Mouse (Mus musculus) liver, embryonic 11.5 days (tissue): ENCODE results near the gene Ier5l. TPM values are rescaled to one million over a fixed set of nuclear protein-coding genes. Genes with fewer than 3 reads are reported as not detected.
A peak's percentile ranks its signal among the peaks of the same experiment; 100 is the strongest.

Experiments used
- ATAC-seq: fragments of 200-750 bp; cut with Nextera tagmentation; replicated peaks from 2 replicates; pipeline ENCODE4 v1.8.0; 2017; ENCODE audit warnings: moderate number of reproducible peaks, mild to moderate bottlenecking, moderate TSS enrichment, moderate library complexity; ENCODE audit not compliant: low FRiP score
- DNase-seq: peaks from one replicate; pipeline ENCODE4 v3.0.0-alpha.2; 2017; ENCODE audit warnings: low spot score
- H3K27ac ChIP-seq: fragments of 300-500 bp; sonication (generic); 2 replicates; pipeline ENCODE4 v1.5.1; 2014; ENCODE audit warnings: mild to moderate bottlenecking, low read depth, low read length, control low read depth
- H3K27me3 ChIP-seq: fragments of 300-500 bp; sonication (generic); replicated peaks from 2 replicates; pipeline ENCODE4 v1.6.1; 2014; ENCODE audit warnings: low read length, mixed read lengths; ENCODE audit not compliant: control insufficient read depth, insufficient read depth
- H3K36me3 ChIP-seq: fragments of 300-500 bp; sonication (generic); 2 replicates; pipeline ENCODE4 v1.6.1; 2014; ENCODE audit warnings: mild to moderate bottlenecking, low read length, moderate library complexity, mixed read lengths; ENCODE audit not compliant: control insufficient read depth, insufficient read depth
- H3K4me1 ChIP-seq: fragments of 300-500 bp; sonication (generic); replicated peaks from 2 replicates; pipeline ENCODE4 v1.6.1; 2014; ENCODE audit warnings: low read length, mixed read lengths; ENCODE audit not compliant: control insufficient read depth, insufficient read depth
- H3K4me2 ChIP-seq: fragments of 300-500 bp; sonication (generic); 2 replicates; pipeline ENCODE4 v1.6.1; 2014; ENCODE audit warnings: mild to moderate bottlenecking, control low read depth, moderate library complexity
- H3K4me3 ChIP-seq: fragments of 300-500 bp; sonication (generic); 2 replicates; pipeline ENCODE4 v1.5.1; 2014; ENCODE audit warnings: low read depth, low read length, control low read depth
- H3K9ac ChIP-seq: fragments of 300-500 bp; sonication (generic); 2 replicates; pipeline ENCODE4 v1.6.1; 2014; ENCODE audit warnings: low read depth, low read length, control low read depth
- H3K9me3 ChIP-seq: fragments of 300-500 bp; sonication (generic); 2 replicates; pipeline ENCODE4 v1.6.1; 2016; ENCODE audit warnings: low read length, inconsistent platforms, mixed read lengths; ENCODE audit not compliant: control insufficient read depth
- WGBS: fragments of 180-500 bp; shearing (Covaris S2); extraction: QIAGEN DNeasy Blood & Tissue Kit; methylation state at CpG from one replicate; pipeline ENCODE4 v1.1.7; 2014; 5-methylcytosine and 5-hydroxymethylcytosine counted together
- polyA plus RNA-seq: library from polyadenylated mRNA; unstranded; fragments of >200 nt; fragmentation: Nextera tagmentation; extraction: Ambion mirVana; gene quantifications from 2 replicates; pipeline ENCODE4 v1.2.1, GENCODE M21; 2014

Gene Ier5l
- polyA plus RNA-seq, 1 experiment from 2014 or later = 1.2 TPM

DNA sequence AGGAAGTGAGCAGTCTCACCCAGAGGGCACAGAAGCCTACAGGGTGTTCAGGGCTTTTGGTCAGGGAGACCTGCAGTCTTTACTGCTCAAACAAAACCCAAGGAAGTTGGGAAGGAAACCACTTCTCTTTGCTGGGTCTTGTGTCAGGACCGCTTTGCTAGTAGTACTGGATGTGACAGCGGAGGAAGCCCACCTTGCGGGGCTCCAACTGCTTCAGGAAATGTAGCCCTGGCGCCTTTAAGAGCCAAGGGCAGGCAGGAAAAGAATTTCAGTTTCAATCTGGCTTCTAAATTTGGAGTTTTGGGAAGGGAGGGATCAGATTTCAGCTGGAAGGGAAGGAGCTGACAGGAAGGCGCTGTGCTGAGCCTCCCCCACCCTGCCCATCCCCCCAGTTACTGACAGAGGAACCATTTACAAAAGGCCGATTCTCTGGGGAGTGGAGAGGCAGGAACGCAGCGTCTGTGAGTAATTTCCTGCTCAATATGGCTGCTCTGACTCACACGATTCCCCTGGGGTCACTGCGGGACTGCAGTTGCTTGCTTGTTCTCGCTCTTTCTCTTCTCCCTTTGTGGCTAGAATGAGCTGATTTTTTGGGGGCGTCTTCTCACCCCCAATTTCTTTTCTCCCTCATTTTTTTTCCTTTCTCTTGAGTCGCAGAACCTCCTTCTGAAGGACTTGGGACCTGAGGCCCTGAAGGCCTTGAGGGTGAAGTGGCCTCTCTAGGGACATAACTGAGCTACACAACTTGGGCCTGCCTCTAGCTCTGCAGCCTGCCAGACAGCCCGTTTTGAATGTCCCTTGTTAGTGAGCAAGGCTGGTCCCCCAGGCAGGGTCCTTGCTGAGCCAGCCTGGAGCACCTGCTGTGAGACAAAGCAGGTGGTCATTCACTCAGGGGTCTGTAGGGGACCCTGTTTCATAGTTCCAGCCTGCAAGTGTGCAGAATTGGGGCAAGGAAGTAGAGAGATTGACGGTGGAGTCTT is 32.2 kb downstream of the Ier5l start:
- Histone ChIP-seq H3K4me3 (peak overlapping the region; percentile 17; the same call in 1 of the 2 replicates), H3K4me2 (peak overlapping the region; percentile 65), H3K9me3 (no peaks in the 10 kb centered on the region), H3K9ac (peak overlapping the region; percentile 55), H3K27me3 (no peaks in the 10 kb centered on the region), H3K4me1 (peaks cover 61% of the 10 kb centered on the region), H3K27ac (peak overlapping the region; percentile 96), H3K36me3 (peaks cover 55% of the 10 kb centered on the region)
- no peak for ATAC-seq
- DNase-seq = peak; percentile 55
- 29% methylated on average over 15 of the region's 15 CpGs for WGBS

GRCm38 (mm10) chr2:30440701-30441517 is 33.1 kb downstream of the Ier5l start:
- Histone ChIP-seq H3K9me3 (no peaks in the 10 kb centered on the region), H3K27me3 (no peaks in the 10 kb centered on the region), H3K36me3 (peaks cover 50% of the 10 kb centered on the region), H3K4me2 (peak overlapping the region; percentile 6), H3K4me3 (no peak overlapping the region), H3K27ac (peak overlapping the region; percentile 96), H3K9ac (peak overlapping the region; percentile 9; the same call in 1 of the 2 replicates), H3K4me1 (peaks cover 58% of the 10 kb centered on the region)
- no peak; the same call in 1 of the 2 replicates for ATAC-seq
- 22% methylated on average over 12 of the region's 12 CpGs for WGBS
- peak; percentile 57 for DNase-seq

GRCm38 (mm10) chr2:30440211-30440700 is 33.8 kb downstream of the Ier5l start:
- DNase-seq = no peak
- ATAC-seq = no peak
- H3K4me3 ChIP-seq = no peak overlapping the region
- peaks cover 52% of the 10 kb centered on the region for H3K36me3 ChIP-seq
- H3K4me1 ChIP-seq = peaks cover 55% of the 10 kb centered on the region
- H3K9me3 ChIP-seq = no peaks in the 10 kb centered on the region
- no peak overlapping the region for H3K4me2 ChIP-seq
- peak overlapping the region; percentile 96 for H3K27ac ChIP-seq
- H3K9ac ChIP-seq = peak overlapping the region; percentile 9; the same call in 1 of the 2 replicates
- no peaks in the 10 kb centered on the region for H3K27me3 ChIP-seq
- WGBS = 66% methylated on average over 3 of the region's 3 CpGs

- ATAC-seq (no peak), DNase-seq (no peak)
- no peak overlapping the region for H3K9ac ChIP-seq
- peaks cover 54% of the 10 kb centered on the region for H3K36me3 ChIP-seq
- no peak overlapping the region for H3K4me3 ChIP-seq
- peak overlapping the region; percentile 96; the same call in 1 of the 2 replicates for H3K27ac ChIP-seq
- H3K4me1 ChIP-seq = peaks cover 57% of the 10 kb centered on the region
- 92% methylated on average over 6 of the region's 6 CpGs for WGBS
- H3K4me2 ChIP-seq = no peak overlapping the region
- H3K9me3 ChIP-seq = no peaks in the 10 kb centered on the region
- no peaks in the 10 kb centered on the region for H3K27me3 ChIP-seq
These were observed 34.4 kb downstream of the Ier5l start for GRCm38 (mm10) chr2:30439631-30440030.

DNA sequence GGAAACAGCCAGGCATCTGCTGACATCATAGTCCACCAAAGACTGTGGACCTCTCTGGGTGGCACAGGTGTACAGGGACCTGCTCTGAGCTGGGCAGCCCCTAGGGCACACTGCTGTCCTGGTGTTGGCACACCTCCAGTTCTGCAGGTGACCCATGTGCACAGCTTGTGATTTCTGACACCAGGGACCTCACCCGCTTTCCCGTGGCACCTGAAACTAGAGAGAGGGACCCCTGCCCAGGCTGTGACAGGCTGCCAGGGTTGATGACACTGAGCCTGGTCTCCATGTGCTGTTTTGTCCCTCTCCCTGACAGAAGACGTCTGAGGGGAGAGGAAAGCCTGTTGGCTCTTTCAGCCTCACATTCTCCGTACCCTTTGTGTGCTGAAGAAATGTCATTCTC is 36.2 kb downstream of the Ier5l start:
- no peak for ATAC-seq
- Histone ChIP-seq H3K4me2 (no peak overlapping the region), H3K4me1 (peaks cover 47% of the 10 kb centered on the region), H3K9me3 (no peaks in the 10 kb centered on the region), H3K9ac (no peak overlapping the region), H3K36me3 (peaks cover 55% of the 10 kb centered on the region), H3K4me3 (no peak overlapping the region), H3K27me3 (no peaks in the 10 kb centered on the region), H3K27ac (no peak overlapping the region)
- WGBS = 94% methylated on average over 4 of the region's 4 CpGs
- no peak for DNase-seq

DNA sequence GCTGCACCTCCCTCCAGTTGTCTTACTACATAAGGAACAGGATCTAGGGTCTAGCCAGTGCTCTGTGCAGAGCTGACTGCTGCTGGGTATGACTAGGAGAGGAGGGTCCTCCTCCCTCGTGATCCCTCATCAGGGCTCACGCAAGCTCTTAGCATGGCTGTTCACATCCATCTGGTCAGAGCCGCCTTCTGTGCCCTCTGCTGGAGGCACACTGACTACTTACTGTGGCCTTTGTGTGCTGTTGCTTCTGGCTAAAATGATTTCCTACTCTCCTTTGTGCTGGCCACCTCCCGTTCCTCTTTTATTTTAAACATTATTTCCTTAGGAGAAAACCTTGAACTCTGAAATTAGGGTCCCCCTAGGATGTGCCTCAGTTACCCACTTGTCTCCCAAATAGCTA is 37.2 kb downstream of the Ier5l start:
- no peak for ATAC-seq
- Histone ChIP-seq H3K36me3 (peaks cover 56% of the 10 kb centered on the region), H3K27ac (no peak overlapping the region), H3K4me1 (peaks cover 38% of the 10 kb centered on the region), H3K9ac (no peak overlapping the region), H3K9me3 (no peaks in the 10 kb centered on the region), H3K4me3 (no peak overlapping the region), H3K4me2 (no peak overlapping the region), H3K27me3 (no peaks in the 10 kb centered on the region)
- 88% methylated on average over 4 of the region's 4 CpGs for WGBS
- DNase-seq = no peak

DNA sequence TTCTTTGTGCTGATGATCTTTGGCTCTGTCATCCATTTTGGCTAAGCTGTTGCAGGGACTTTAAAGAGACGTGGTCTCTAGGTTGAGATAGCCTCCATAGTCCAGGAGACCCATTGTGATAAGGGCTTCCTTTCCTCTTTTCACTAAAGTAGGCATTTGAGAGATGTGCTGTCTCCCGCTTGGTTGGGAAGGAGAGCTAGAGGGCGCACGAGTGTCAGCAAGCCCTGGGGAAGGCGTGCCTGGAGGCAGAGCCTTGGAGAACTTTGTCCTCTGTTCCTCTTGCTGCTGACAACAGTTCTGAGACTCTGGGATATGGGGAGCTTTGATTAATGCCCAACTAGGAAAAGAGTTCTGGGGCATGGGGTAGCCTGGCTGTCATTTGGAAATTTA is 37.9 kb downstream of the Ier5l start:
- Histone ChIP-seq H3K9ac (no peak overlapping the region), H3K27me3 (no peaks in the 10 kb centered on the region), H3K36me3 (peaks cover 60% of the 10 kb centered on the region), H3K4me2 (no peak overlapping the region), H3K27ac (no peak overlapping the region), H3K4me3 (no peak overlapping the region), H3K4me1 (peaks cover 31% of the 10 kb centered on the region), H3K9me3 (no peaks in the 10 kb centered on the region)
- ATAC-seq (no peak), DNase-seq (no peak)
- WGBS = 76% methylated on average over 5 of the region's 5 CpGs

DNA sequence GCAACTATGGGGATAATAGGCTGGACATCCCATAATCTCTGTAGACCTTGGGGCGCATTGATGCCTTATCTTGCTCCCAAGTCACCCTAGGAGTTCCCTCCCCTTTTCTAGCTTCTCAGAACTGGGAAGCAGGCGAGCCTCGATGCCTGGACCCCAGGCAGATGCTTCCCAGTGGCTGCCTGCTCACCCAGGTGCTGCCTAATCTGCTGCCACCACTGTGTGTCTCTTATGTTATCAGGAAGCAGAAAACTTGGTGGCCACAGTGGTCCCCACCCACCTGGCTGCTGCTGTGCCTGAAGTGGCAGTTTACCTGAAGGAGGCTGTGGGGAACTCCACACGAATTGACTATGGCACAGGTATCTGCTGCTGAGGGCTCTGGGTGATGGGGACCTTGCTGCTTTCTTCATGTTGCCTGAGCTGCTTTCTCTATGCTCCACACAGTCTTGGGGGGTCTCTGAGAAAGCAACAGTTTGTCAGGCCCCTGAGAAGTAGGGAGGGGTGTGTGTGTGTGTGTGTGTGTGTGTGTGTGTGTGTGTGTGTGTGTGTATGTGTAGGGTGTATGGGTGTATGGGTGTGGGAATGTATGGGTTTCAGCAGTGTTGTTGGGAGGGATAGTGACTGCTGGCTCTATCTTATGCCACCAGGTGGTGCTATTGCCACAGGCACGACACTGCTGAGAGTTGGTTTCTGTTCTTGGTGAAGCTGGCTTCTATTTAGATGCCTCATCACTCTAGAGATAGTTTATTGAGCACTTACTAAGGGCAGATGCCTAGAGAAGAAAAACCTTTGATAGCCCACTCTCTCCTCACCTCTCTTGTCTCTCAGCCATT is 38.5 kb downstream of the Ier5l start:
- Histone ChIP-seq H3K36me3 (peaks cover 65% of the 10 kb centered on the region), H3K9ac (no peak overlapping the region), H3K27ac (peak overlapping the region; percentile 21), H3K4me2 (peak overlapping the region; percentile 17; the same call in 1 of the 2 replicates), H3K4me3 (no peak overlapping the region), H3K9me3 (no peaks in the 10 kb centered on the region), H3K4me1 (peaks cover 25% of the 10 kb centered on the region), H3K27me3 (no peaks in the 10 kb centered on the region)
- ATAC-seq (peak; percentile 77), DNase-seq (no peak)
- WGBS = 35% methylated on average over 5 of the region's 5 CpGs
